Mouse (Mus musculus): ENCODE measurements at regions not wholly inside any gene's neighbourhood (a gene's known extent, or its start where the extent isn't known, plus 50 kb on each side); places are given as distances from the start of the nearest gene placed in this dataset.
A peak's percentile ranks its signal among the peaks of the same experiment; 100 is the strongest.

- DNase-seq: peak; percentile 5
Observed at GRCm38 (mm10) chrX:5203101-5203500, 251.2 kb downstream of the Btbd35f27 start.

Data from gastrocnemius, postnatal 25 days (tissue).